In genomic region chr9:59672195-59672894, GRCm38 (mm10) we compare ENCODE assay signal across 11 mouse cellular contexts. TPM values are rescaled to one million over a fixed set of nuclear protein-coding genes. Genes with fewer than 3 reads are reported as not detected.
A peak's percentile ranks its signal among the peaks of the same experiment; 100 is the strongest.
DNase-seq lines count a peak whose midpoint lies in the region; ATAC-seq and TF ChIP-seq lines count a peak whose summit lies in the region.
"Had no signal": no experiment of that assay in that cellular context is flagged by ENCODE, and none has a peak within 500 bp of the region (broad histone marks: within the 10 kb centered on the region; RNA-seq: fewer than 3 reads in every experiment).

No protein-coding gene starts in this region.

- TF ChIP-seq EP300 in heart, adult 2 months (IDR thresholded peaks at IDR 0.05; ENCODE audit: insufficient read depth, low read depth, low read length) = peak; percentile 87

- no peaks in the 10 kb centered on the region for H3K27me3 ChIP-seq in heart, adult 2 months (ENCODE audit: control insufficient read depth, insufficient read depth, low read length)
- H3K27me3 ChIP-seq in liver, embryonic 11.5 days (replicated peaks; ENCODE audit: control insufficient read depth, insufficient read depth, low read length) = no peaks in the 10 kb centered on the region
- H3K27me3 ChIP-seq in intestine, embryonic 15.5 days (replicated peaks) = no peaks in the 10 kb centered on the region
- no peaks in the 10 kb centered on the region for H3K27me3 ChIP-seq in hindbrain, embryonic 10.5 days (ENCODE audit: insufficient read depth, poor library complexity, severe bottlenecking)
- H3K27me3 ChIP-seq: embryonic facial prominence, embryonic 15.5 days had no signal

- 45% methylated on average over 12 of the region's 12 CpGs for WGBS in heart, adult 2 months
- 80% methylated on average over 12 of the region's 12 CpGs for WGBS in liver, embryonic 11.5 days
- WGBS in intestine, embryonic 15.5 days = 89% methylated on average over 12 of the region's 12 CpGs
- WGBS in hindbrain, embryonic 10.5 days = 91% methylated on average over 12 of the region's 12 CpGs

- peak; percentile 77 for DNase-seq in MN1 (ENCODE audit: low spot score)
- DNase-seq in brain, embryonic 14.5 days (ENCODE audit: low read depth) = peak; percentile 29
- peak; percentile 49 to 74 for DNase-seq in heart, adult 2 months
- DNase-seq in liver, embryonic 11.5 days (ENCODE audit: low spot score) = no peak
- DNase-seq in testis, postnatal 10 days (ENCODE audit: low spot score) = no peak
- no peak for DNase-seq in hindbrain, embryonic 10.5 days (ENCODE audit: low spot score)
- DNase-seq: lung, postnatal 14 days; retina, postnatal 1 day had no signal

- peak overlapping the region; percentile 76 for H3K27ac ChIP-seq in heart, adult 2 months
- peak overlapping the region; percentile 54; the same call in 1 of the 2 replicates for H3K27ac ChIP-seq in liver, embryonic 11.5 days (ENCODE audit: low read depth, low read length)
- H3K27ac ChIP-seq in intestine, embryonic 15.5 days = no peak overlapping the region
- H3K27ac ChIP-seq in hindbrain, embryonic 10.5 days = no peak overlapping the region
- H3K27ac ChIP-seq: embryonic facial prominence, embryonic 15.5 days; kidney, postnatal 0 days had no signal

- H3K4me1 ChIP-seq in heart, adult 2 months (ENCODE audit: control insufficient read depth, insufficient read depth, low read length) = peaks cover 6% of the 10 kb centered on the region
- peaks cover 14% of the 10 kb centered on the region for H3K4me1 ChIP-seq in liver, embryonic 11.5 days (replicated peaks; ENCODE audit: control insufficient read depth, insufficient read depth, low read length)
- no peaks in the 10 kb centered on the region for H3K4me1 ChIP-seq in intestine, embryonic 15.5 days (replicated peaks)
- no peaks in the 10 kb centered on the region for H3K4me1 ChIP-seq in hindbrain, embryonic 10.5 days (replicated peaks)
- H3K4me1 ChIP-seq: embryonic facial prominence, embryonic 15.5 days had no signal

- no peaks in the 10 kb centered on the region for H3K79me2 ChIP-seq in heart, adult 2 months (replicated peaks; ENCODE audit: control insufficient read depth, insufficient read depth, low read length)

- ATAC-seq in liver, embryonic 11.5 days (replicated peaks; ENCODE audit: low FRiP score) = peak; percentile 89
- no peak for ATAC-seq in intestine, embryonic 15.5 days

- peak overlapping the region; percentile 13 for H3K4me2 ChIP-seq in liver, embryonic 11.5 days
- H3K4me2 ChIP-seq in intestine, embryonic 15.5 days (replicated peaks) = no peak overlapping the region
- H3K4me2 ChIP-seq: embryonic facial prominence, embryonic 15.5 days had no signal

- H3K36me3 ChIP-seq in heart, adult 2 months (ENCODE audit: control insufficient read depth, insufficient read depth, low read length) = peaks cover 18% of the 10 kb centered on the region
- H3K36me3 ChIP-seq in liver, embryonic 11.5 days (ENCODE audit: control insufficient read depth, insufficient read depth, low read length) = peaks cover 71% of the 10 kb centered on the region
- peaks cover 58% of the 10 kb centered on the region for H3K36me3 ChIP-seq in intestine, embryonic 15.5 days
- H3K36me3 ChIP-seq in hindbrain, embryonic 10.5 days = peaks cover 99% of the 10 kb centered on the region

- no peaks in the 10 kb centered on the region for H3K9me3 ChIP-seq in liver, embryonic 11.5 days (ENCODE audit: control insufficient read depth, low read length)
- H3K9me3 ChIP-seq in intestine, embryonic 15.5 days = no peaks in the 10 kb centered on the region
- no peaks in the 10 kb centered on the region for H3K9me3 ChIP-seq in hindbrain, embryonic 10.5 days
- H3K9me3 ChIP-seq: embryonic facial prominence, embryonic 15.5 days had no signal

- intact Hi-C loops in heart, adult 2 months (cut with DNase I) = loop anchor here (2.0 kb wide), 1 partner anchor 16 kb away; the partner anchor contains the start of gene Pkm

- no peak overlapping the region for H3K9ac ChIP-seq in heart, adult 2 months (ENCODE audit: low read depth, low read length)
- no peak overlapping the region; the same call in 1 of the 2 replicates for H3K9ac ChIP-seq in liver, embryonic 11.5 days (ENCODE audit: low read depth, low read length)
- H3K9ac ChIP-seq in intestine, embryonic 15.5 days = no peak overlapping the region
- H3K9ac ChIP-seq: embryonic facial prominence, embryonic 15.5 days had no signal

- no peak overlapping the region for H3K4me3 ChIP-seq in heart, adult 2 months
- H3K4me3 ChIP-seq in liver, embryonic 11.5 days (ENCODE audit: low read depth, low read length) = no peak overlapping the region
- H3K4me3 ChIP-seq in intestine, embryonic 15.5 days (replicated peaks) = no peak overlapping the region
- H3K4me3 ChIP-seq in hindbrain, embryonic 10.5 days = no peak overlapping the region
- H3K4me3 ChIP-seq: embryonic facial prominence, embryonic 15.5 days had no signal

- TF ChIP-seq CTCF in brain, embryonic 14.5 days (IDR thresholded peaks at IDR 0.05; ENCODE audit: borderline replicate concordance, extremely low read depth, insufficient read depth, insufficient read length) = no peak
- TF ChIP-seq CTCF in heart, adult 2 months (IDR thresholded peaks at IDR 0.05) = no peak

- no peak for TF ChIP-seq POLR2A in brain, embryonic 14.5 days (IDR thresholded peaks at IDR 0.05; ENCODE audit: borderline replicate concordance, extremely low read depth, insufficient read depth, insufficient read length, poor library complexity, severe bottlenecking)
- no peak for TF ChIP-seq POLR2A in heart, adult 2 months (IDR thresholded peaks at IDR 0.05; ENCODE audit: insufficient read depth, low read depth, low read length)

RNA-seq across cellular contexts. Expression of gene Gramd2, which starts 7.6 kb away (rescaled TPM):
- 7.6 and 8.8 TPM in 2 replicates for polyA plus RNA-seq in brain, embryonic 14.5 days (2012; rRNA removed)
- total RNA-seq in heart, adult 2 months (2021) = not detected
- 0.26 and 1.3 TPM in 2 replicates for polyA plus RNA-seq in heart, adult 2 months (2012; rRNA removed)
- 0.16 and 0.25 TPM in 2 replicates for polyA plus RNA-seq in liver, embryonic 11.5 days (2014; fragmentation: Nextera tagmentation; extraction: Ambion mirVana)
- 1.0 and 1.6 TPM in 2 replicates for polyA plus RNA-seq in intestine, embryonic 15.5 days (2015; fragmentation: Nextera tagmentation; extraction: Ambion mirVana)
- 0.14 and 0.46 TPM in 2 replicates for polyA plus RNA-seq in hindbrain, embryonic 10.5 days (2016; fragmentation: Nextera tagmentation; extraction: Ambion mirVana)

RNA-seq across cellular contexts. Expression of gene Pkm, which starts 16.2 kb away (rescaled TPM):
- polyA plus RNA-seq in brain, embryonic 14.5 days (2012; rRNA removed) = 986 and 1,073 TPM in 2 replicates
- 1,000 to 10,000 TPM; 1,073 to 1,081 TPM for total RNA-seq in heart, adult 2 months (2021)
- polyA plus RNA-seq in heart, adult 2 months (2012; rRNA removed) = 1,773 and 1,838 TPM in 2 replicates
- polyA plus RNA-seq in liver, embryonic 11.5 days (2014; fragmentation: Nextera tagmentation; extraction: Ambion mirVana) = 1,209 and 1,320 TPM in 2 replicates
- 1,208 and 1,228 TPM in 2 replicates for polyA plus RNA-seq in intestine, embryonic 15.5 days (2015; fragmentation: Nextera tagmentation; extraction: Ambion mirVana)
- polyA plus RNA-seq in hindbrain, embryonic 10.5 days (2016; fragmentation: Nextera tagmentation; extraction: Ambion mirVana) = 2,690 and 3,190 TPM in 2 replicates

RNA-seq across cellular contexts. Expression of gene Parp6, which starts 55.3 kb away (rescaled TPM):
- polyA plus RNA-seq in brain, embryonic 14.5 days (2012; rRNA removed) = 179 and 187 TPM in 2 replicates
- total RNA-seq in heart, adult 2 months (2021) = 10 to 100 TPM; 16.4 to 16.5 TPM
- 24.2 and 40.3 TPM in 2 replicates for polyA plus RNA-seq in heart, adult 2 months (2012; rRNA removed)
- 13.8 and 17.2 TPM in 2 replicates for polyA plus RNA-seq in liver, embryonic 11.5 days (2014; fragmentation: Nextera tagmentation; extraction: Ambion mirVana)
- polyA plus RNA-seq in intestine, embryonic 15.5 days (2015; fragmentation: Nextera tagmentation; extraction: Ambion mirVana) = 23.3 and 23.9 TPM in 2 replicates
- 59.1 and 101 TPM in 2 replicates for polyA plus RNA-seq in hindbrain, embryonic 10.5 days (2016; fragmentation: Nextera tagmentation; extraction: Ambion mirVana)

Comparison
In these comparisons a context has a peak if more than half of its experiments do, and no peak if none do; other contexts are left out.
1. DNase-seq: peak in MN1 (single experiment), brain, embryonic 14.5 days (single experiment) and heart, adult 2 months (2 of 2); none in liver, embryonic 11.5 days (single experiment), testis, postnatal 10 days (single experiment) and hindbrain, embryonic 10.5 days (single experiment).
2. H3K27ac ChIP-seq: peak in heart, adult 2 months (single experiment) and liver, embryonic 11.5 days (single experiment); none in intestine, embryonic 15.5 days (single experiment) and hindbrain, embryonic 10.5 days (single experiment).